Mouse (Mus musculus): ENCODE data around the gene Dnah6. TPM values are rescaled to one million over a fixed set of nuclear protein-coding genes. Genes with fewer than 3 reads are reported as not detected.

Gene Dnah6
- polyA plus RNA-seq, 2 experiments = 0.01 TPM

DNA sequence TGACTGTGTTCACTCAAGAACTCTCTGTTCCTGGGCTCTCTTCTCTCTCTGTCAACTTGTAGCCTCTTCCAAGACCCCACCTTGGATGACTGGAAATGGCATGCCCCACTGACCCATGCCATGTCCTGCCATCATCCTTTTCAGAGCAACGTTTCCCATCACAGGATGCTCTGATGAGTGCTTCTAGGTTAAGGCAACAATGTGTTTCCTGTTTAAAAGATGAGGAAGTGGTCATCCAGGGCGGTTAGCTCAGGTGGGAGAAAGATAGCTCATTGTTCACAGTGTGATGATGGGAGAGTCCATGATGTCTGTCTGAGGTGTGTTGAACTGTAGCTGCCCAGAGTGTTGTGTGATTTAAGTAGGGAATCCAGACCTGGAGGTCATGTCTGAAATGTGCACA lies 107.6 kb downstream of the Dnah6 start:
- no peaks in the 10 kb centered on the region for H3K4me1 ChIP-seq (replicated peaks; ENCODE audit: control insufficient read depth in 2 of 2, insufficient read depth in 2 of 2, low read length in 1 of 2)
- 7% methylated on average over 2 of the region's 2 CpGs for WGBS (ENCODE audit: insufficient replicate concordance)
- no peak overlapping the region for H3K27ac ChIP-seq
- TF ChIP-seq EP300 (IDR thresholded peaks at IDR 0.05; ENCODE audit: low read depth) (no peak), CTCF (IDR thresholded peaks at IDR 0.05; ENCODE audit: low read depth) (no peak)
- no peak for DNase-seq (ENCODE audit: low read depth in 3 of 3, low spot score in 3 of 3)
- H3K9me3 ChIP-seq (ENCODE audit: control insufficient read depth, low read length) = no peaks in the 10 kb centered on the region
- H3K36me3 ChIP-seq (replicated peaks; ENCODE audit: control insufficient read depth, insufficient read depth, low read depth) = no peaks in the 10 kb centered on the region
- H3K4me3 ChIP-seq (ENCODE audit: insufficient read depth in 1 of 2, low read depth in 2 of 2, low read length in 2 of 2) = no peak overlapping the region
- no peak overlapping the region for H3K4me2 ChIP-seq (ENCODE audit: low read depth)
- H3K27me3 ChIP-seq (ENCODE audit: control insufficient read depth, insufficient read depth, low read length) = no peaks in the 10 kb centered on the region
- H3K9ac ChIP-seq (replicated peaks) = no peak overlapping the region
- no peak for ATAC-seq (ENCODE audit: insufficient read depth)

DNA sequence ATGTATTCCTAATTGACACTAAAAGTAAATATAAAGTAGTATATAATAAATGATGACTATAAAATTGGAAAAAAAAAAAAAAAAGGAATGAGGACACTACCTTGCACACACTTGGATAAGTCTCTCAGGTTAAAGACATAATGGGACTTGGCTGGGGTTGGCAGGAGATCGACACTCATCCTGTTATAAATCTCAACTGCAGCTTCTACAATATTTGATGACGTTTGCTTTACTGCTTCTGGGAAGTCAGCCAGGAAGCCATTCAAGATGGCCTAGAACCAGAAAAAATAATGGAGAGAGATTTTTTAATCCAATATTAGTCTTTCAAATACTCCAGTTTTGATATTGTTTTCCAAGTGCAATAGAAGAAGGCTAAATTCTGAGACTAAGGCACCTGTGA lies 108.1 kb downstream of the Dnah6 start:
- H3K4me1 ChIP-seq (replicated peaks; ENCODE audit: control insufficient read depth in 2 of 2, insufficient read depth in 2 of 2, low read length in 1 of 2) = no peaks in the 10 kb centered on the region
- DNase-seq (ENCODE audit: low read depth in 3 of 3, low spot score in 3 of 3) (no peak), ATAC-seq (ENCODE audit: insufficient read depth) (no peak)
- WGBS (ENCODE audit: insufficient replicate concordance) = 38% methylated on average over 2 of the region's 2 CpGs
- no peak overlapping the region for H3K9ac ChIP-seq (replicated peaks)
- H3K4me2 ChIP-seq (ENCODE audit: low read depth) = no peak overlapping the region
- no peak overlapping the region for H3K4me3 ChIP-seq (ENCODE audit: insufficient read depth in 1 of 2, low read depth in 2 of 2, low read length in 2 of 2)
- no peaks in the 10 kb centered on the region for H3K27me3 ChIP-seq (ENCODE audit: control insufficient read depth, insufficient read depth, low read length)
- no peaks in the 10 kb centered on the region for H3K36me3 ChIP-seq (replicated peaks; ENCODE audit: control insufficient read depth, insufficient read depth, low read depth)
- H3K9me3 ChIP-seq (ENCODE audit: control insufficient read depth, low read length) = no peaks in the 10 kb centered on the region
- H3K27ac ChIP-seq = no peak overlapping the region
- no peak for TF ChIP-seq EP300 (IDR thresholded peaks at IDR 0.05; ENCODE audit: low read depth)
- no peak for TF ChIP-seq CTCF (IDR thresholded peaks at IDR 0.05; ENCODE audit: low read depth)

DNA sequence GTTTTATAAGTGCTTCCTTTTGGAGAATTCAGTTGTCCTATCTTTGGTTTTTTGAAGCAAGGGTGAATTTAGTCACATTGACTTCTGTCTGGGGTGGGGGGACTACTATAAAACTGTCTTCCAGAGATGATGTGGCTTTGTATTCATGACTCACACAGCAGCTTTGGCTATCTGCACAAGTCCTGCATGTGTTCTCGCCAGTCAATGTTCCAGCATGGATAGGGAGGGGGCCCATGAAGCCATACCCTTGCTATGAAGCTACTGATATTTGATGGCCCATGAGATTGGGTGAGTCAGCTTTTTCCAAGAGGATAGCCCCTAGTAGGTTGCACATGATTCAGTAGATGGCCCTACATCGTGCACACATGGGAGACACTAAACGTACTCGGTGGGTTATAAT lies 128.3 kb downstream of the Dnah6 start:
- no peak overlapping the region for H3K9ac ChIP-seq (replicated peaks)
- ATAC-seq (ENCODE audit: insufficient read depth) = no peak
- DNase-seq (ENCODE audit: low read depth in 3 of 3, low spot score in 3 of 3) = no peak
- TF ChIP-seq EP300 (IDR thresholded peaks at IDR 0.05; ENCODE audit: low read depth) (no peak), CTCF (IDR thresholded peaks at IDR 0.05; ENCODE audit: low read depth) (no peak)
- H3K4me2 ChIP-seq (ENCODE audit: low read depth) = no peak overlapping the region
- H3K9me3 ChIP-seq (ENCODE audit: control insufficient read depth, low read length) = no peaks in the 10 kb centered on the region
- H3K4me1 ChIP-seq (replicated peaks; ENCODE audit: control insufficient read depth in 2 of 2, insufficient read depth in 2 of 2, low read length in 1 of 2) = no peaks in the 10 kb centered on the region
- H3K27ac ChIP-seq = no peak overlapping the region
- WGBS (ENCODE audit: insufficient replicate concordance) = 65% methylated on average over 4 of the region's 4 CpGs
- H3K36me3 ChIP-seq (replicated peaks; ENCODE audit: control insufficient read depth, insufficient read depth, low read depth) = no peaks in the 10 kb centered on the region
- H3K4me3 ChIP-seq (ENCODE audit: insufficient read depth in 1 of 2, low read depth in 2 of 2, low read length in 2 of 2) = no peak overlapping the region
- no peaks in the 10 kb centered on the region for H3K27me3 ChIP-seq (ENCODE audit: control insufficient read depth, insufficient read depth, low read length)

DNA sequence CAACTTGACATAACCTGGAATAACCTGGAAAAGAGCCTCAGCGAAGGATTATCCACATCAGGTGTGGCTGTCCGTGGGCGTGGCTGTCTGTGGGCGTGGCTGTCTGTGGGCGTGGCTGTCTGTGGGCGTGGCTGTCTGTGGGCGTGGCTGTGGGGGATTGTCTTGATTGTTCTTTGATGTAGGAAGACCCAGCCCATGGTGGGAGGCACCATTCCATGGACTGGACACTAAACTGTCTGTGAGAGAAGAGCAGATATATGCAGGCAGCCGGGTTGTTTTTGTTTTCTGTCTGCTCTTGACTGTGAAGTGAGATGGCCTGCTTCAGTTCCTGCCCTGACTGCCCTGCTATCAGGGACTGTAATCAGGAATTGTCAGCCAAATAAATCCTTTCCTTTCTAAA lies 130.6 kb downstream of the Dnah6 start:
- no peak for TF ChIP-seq EP300 (IDR thresholded peaks at IDR 0.05; ENCODE audit: low read depth)
- no peak for TF ChIP-seq CTCF (IDR thresholded peaks at IDR 0.05; ENCODE audit: low read depth)
- Histone ChIP-seq H3K27me3 (ENCODE audit: control insufficient read depth, insufficient read depth, low read length) (no peaks in the 10 kb centered on the region), H3K27ac (no peak overlapping the region), H3K9ac (replicated peaks) (no peak overlapping the region), H3K4me3 (ENCODE audit: insufficient read depth in 1 of 2, low read depth in 2 of 2, low read length in 2 of 2) (no peak overlapping the region), H3K4me1 (replicated peaks; ENCODE audit: control insufficient read depth in 2 of 2, insufficient read depth in 2 of 2, low read length in 1 of 2) (no peaks in the 10 kb centered on the region), H3K9me3 (ENCODE audit: control insufficient read depth, low read length) (no peaks in the 10 kb centered on the region), H3K4me2 (ENCODE audit: low read depth) (no peak overlapping the region), H3K36me3 (replicated peaks; ENCODE audit: control insufficient read depth, insufficient read depth, low read depth) (no peaks in the 10 kb centered on the region)
- WGBS (ENCODE audit: insufficient replicate concordance) = 56% methylated on average over 8 of the region's 8 CpGs
- DNase-seq (ENCODE audit: low read depth in 3 of 3, low spot score in 3 of 3) (no peak), ATAC-seq (ENCODE audit: insufficient read depth) (no peak)

DNA sequence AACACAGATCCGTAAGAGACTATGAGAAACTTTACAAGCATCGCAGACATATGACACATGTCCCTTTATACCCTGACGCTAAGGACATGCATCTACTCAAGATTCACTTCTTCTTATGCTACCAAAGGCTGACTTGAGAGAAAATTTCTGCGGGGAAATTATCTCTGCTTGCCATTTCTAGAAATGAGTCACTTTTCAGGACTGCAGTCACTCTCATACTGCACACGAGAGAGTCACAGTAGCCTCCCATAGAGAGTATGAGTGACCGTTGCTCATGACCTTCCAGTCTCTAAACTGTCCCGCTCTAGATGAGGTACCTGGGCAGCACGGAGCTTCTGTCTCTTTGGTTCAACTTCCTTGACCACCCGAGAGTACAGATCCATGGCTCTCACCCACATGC lies 138.9 kb downstream of the Dnah6 start:
- H3K4me3 ChIP-seq (ENCODE audit: insufficient read depth in 1 of 2, low read depth in 2 of 2, low read length in 2 of 2) = no peak overlapping the region
- H3K9me3 ChIP-seq (ENCODE audit: control insufficient read depth, low read length) = no peaks in the 10 kb centered on the region
- 75% methylated on average over 9 of the region's 9 CpGs for WGBS (ENCODE audit: insufficient replicate concordance)
- no peak overlapping the region for H3K9ac ChIP-seq (replicated peaks)
- H3K4me2 ChIP-seq (ENCODE audit: low read depth) = no peak overlapping the region
- no peaks in the 10 kb centered on the region for H3K27me3 ChIP-seq (ENCODE audit: control insufficient read depth, insufficient read depth, low read length)
- H3K36me3 ChIP-seq (replicated peaks; ENCODE audit: control insufficient read depth, insufficient read depth, low read depth) = no peaks in the 10 kb centered on the region
- no peak for DNase-seq (ENCODE audit: low read depth in 3 of 3, low spot score in 3 of 3)
- H3K4me1 ChIP-seq (replicated peaks; ENCODE audit: control insufficient read depth in 2 of 2, insufficient read depth in 2 of 2, low read length in 1 of 2) = no peaks in the 10 kb centered on the region
- ATAC-seq (ENCODE audit: insufficient read depth) = no peak
- TF ChIP-seq CTCF (IDR thresholded peaks at IDR 0.05; ENCODE audit: low read depth) = no peak
- no peak overlapping the region for H3K27ac ChIP-seq

All from liver, embryonic 14.5 days (tissue).